Mouse (Mus musculus) right cerebral cortex, postnatal 14 days (tissue): ENCODE data around the gene Cadm3.
"Not testable (repeated sequence)": the region's sequence is repeated elsewhere in the genome, so short reads cannot be mapped to it uniquely, and the experiment has no call there.

Source experiments
- DNase-seq: peaks from one replicate; pipeline ENCODE4 v3.0.0; 2022

Cadm3 gene

GRCm38 (mm10) chr1:173321593-173322248, 45.8 kb downstream of the Cadm3 start:
- no peak for DNase-seq

GRCm38 (mm10) chr1:173317925-173318477, 49.5 kb downstream of the Cadm3 start:
- no peak for DNase-seq

- DNase-seq, result no peak
These were observed 51.8 kb downstream of the Cadm3 start for GRCm38 (mm10) chr1:173315725-173316124.

GRCm38 (mm10) chr1:173313535-173314050, 53.9 kb downstream of the Cadm3 start:
- not testable (repeated sequence) for DNase-seq

- not testable (repeated sequence) for DNase-seq
These were observed 64.7 kb downstream of the Cadm3 start for GRCm38 (mm10) chr1:173302795-173303194.
